Mouse (Mus musculus): Measurements from ENCODE around the gene Ahdc1. TPM values are rescaled to one million over a fixed set of nuclear protein-coding genes. Genes with fewer than 3 reads are reported as not detected.

Gene Ahdc1
- polyA plus RNA-seq, 1 experiment from 2014 or later, result 13.0 TPM

DNA sequence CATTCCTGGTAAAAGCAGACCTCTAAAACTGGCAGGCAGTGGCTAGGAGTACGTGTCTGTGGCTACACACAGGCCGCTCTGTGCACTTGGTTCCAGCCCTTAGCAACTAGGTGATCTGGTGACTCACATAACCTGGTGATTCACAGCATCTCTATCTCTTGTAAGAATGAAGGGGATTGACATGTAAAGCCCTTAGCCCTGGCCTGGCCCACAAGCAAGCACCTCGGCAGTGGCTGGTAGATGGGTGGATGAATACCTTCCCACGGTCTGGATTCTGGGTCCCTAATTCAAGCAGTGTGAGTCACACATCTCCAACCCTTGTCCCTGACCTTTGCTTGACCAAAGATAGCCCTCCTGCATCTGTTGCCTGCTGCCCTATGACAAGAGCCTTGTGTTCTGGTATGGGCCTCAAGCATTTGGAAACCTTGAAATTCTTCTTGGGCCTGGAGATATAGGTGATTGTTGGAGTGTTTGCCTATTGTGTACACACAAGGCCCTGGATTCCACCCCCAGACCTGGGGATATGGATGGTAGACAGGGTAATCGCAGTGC, 59.8 kb downstream of the Ahdc1 start:
- no peak overlapping the region for H3K4me3 ChIP-seq
- H3K4me1 ChIP-seq, result peaks cover 55% of the 10 kb centered on the region
- H3K9me3 ChIP-seq (replicated peaks), result no peaks in the 10 kb centered on the region
- WGBS, result 95% methylated on average over 5 of the region's 5 CpGs
- peaks cover 100% of the 10 kb centered on the region for H3K36me3 ChIP-seq
- no peaks in the 10 kb centered on the region for H3K27me3 ChIP-seq (ENCODE audit: low read depth, poor library complexity, severe bottlenecking)
- H3K27ac ChIP-seq, result 0 out of 2 replicates have a peak overlapping the region, but pooled peaks have one; percentile 26
- DNase-seq (ENCODE audit: low spot score), result no peak

DNA sequence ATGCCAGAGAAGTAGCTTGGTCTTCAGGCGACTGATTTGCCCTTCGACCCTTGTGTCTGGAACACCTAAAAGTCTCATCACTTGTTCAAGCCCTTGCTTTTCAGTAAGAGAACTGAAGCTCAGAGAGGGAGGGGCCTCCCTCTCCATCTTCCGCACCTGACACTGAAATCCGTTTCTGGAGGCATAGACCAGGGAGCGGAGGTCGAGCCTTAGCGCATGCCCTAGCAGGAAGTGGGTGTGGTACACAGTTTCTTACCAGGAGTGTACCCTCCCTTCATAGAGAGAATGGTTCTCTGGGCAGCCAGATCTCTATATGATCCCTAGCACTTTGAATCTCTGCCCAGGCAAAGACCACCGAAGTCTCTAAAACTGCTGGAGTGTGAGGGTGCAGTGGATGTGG, 62.1 kb downstream of the Ahdc1 start:
- Histone ChIP-seq H3K27me3 (ENCODE audit: low read depth, poor library complexity, severe bottlenecking) (no peaks in the 10 kb centered on the region), H3K4me3 (no peak overlapping the region), H3K36me3 (peaks cover 96% of the 10 kb centered on the region), H3K9me3 (replicated peaks) (no peaks in the 10 kb centered on the region), H3K4me1 (peaks cover 55% of the 10 kb centered on the region), H3K27ac (0 out of 2 replicates have a peak overlapping the region, but pooled peaks have one; percentile 71)
- DNase-seq (ENCODE audit: low spot score), result no peak
- 64% methylated on average over 8 of the region's 8 CpGs for WGBS

DNA sequence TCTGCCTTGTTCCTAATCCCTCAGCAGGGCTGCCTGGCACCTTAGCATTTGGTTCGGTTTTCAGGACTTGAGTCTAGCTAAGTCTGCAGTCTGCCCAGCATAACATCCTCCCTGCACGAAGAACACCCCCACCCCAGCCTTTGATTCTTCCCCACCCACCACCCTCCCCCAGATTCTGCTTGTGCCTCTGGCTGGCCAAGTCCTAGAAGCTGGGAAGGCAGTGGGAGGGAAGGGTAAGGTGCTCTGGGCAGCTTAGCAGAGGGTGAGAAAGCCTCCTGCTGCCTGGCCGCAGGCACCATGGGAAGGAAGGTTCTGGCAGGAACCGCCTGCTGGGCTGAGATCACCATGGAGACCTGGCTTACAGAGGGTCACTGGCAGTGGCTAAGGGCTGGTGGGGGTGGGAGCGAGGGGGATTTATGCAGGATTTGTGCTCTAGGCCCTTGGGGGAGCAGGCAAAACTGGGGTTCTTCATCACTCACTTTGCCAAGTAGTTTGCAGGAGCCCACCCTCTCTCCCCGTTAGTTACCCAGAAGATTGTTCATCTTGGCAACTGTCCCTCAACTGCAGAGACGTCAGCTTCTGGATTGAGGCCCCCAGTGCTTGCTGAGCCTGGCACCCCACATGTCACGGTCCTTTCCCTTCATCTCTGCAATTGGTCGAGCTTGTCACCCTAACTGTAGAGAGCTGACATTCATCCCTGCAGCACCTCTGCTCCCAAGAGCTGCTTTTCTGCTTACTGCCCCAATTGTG, 63.2 kb downstream of the Ahdc1 start:
- Histone ChIP-seq H3K9me3 (replicated peaks) (no peaks in the 10 kb centered on the region), H3K27ac (peak overlapping the region; percentile 71), H3K4me1 (peaks cover 60% of the 10 kb centered on the region), H3K4me3 (no peak overlapping the region; the same call in 1 of the 2 replicates), H3K36me3 (peaks cover 96% of the 10 kb centered on the region), H3K27me3 (ENCODE audit: low read depth, poor library complexity, severe bottlenecking) (no peaks in the 10 kb centered on the region)
- WGBS, result 45% methylated on average over 9 of the region's 9 CpGs
- DNase-seq (ENCODE audit: low spot score), result no peak

DNA sequence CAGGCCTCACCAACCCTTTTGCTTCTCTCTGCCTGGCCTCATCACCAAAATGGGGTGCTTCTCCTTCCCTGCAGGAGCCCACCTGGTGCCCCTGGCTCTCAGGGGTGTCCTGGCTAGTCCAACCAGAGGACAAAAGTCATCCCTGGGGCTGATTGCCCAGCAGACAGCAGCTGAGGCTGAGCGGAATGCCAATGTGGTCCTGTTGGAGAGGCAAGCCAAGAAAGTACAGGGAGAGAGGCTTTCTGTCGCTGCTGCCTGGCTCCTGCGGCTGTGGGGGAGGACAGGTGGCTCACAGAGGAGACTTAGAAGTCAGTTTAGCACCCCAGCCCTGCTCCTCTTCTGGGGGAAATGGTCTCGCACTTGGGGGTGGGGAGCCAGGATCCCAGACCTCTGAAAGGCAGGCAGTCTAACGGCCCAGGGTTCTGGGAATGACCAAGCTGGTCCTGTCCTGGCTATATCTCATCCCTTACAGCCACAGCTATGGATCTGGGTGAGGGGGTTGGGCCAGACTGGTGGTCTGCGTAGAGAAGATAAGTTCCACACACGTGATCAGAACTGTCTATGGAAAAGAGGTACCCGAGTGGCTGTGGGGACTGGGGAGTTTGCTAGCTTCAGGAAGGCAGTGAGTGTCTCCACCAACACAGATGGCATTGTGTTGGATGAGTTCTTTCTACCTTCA, 64.0 kb downstream of the Ahdc1 start:
- peak overlapping the region; percentile 71 for H3K27ac ChIP-seq
- H3K4me1 ChIP-seq, result peaks cover 65% of the 10 kb centered on the region
- H3K27me3 ChIP-seq (ENCODE audit: low read depth, poor library complexity, severe bottlenecking), result no peaks in the 10 kb centered on the region
- WGBS, result 58% methylated on average over 8 of the region's 8 CpGs
- peaks cover 96% of the 10 kb centered on the region for H3K36me3 ChIP-seq
- no peak overlapping the region for H3K4me3 ChIP-seq
- H3K9me3 ChIP-seq (replicated peaks), result no peaks in the 10 kb centered on the region
- no peak for DNase-seq (ENCODE audit: low spot score)

DNA sequence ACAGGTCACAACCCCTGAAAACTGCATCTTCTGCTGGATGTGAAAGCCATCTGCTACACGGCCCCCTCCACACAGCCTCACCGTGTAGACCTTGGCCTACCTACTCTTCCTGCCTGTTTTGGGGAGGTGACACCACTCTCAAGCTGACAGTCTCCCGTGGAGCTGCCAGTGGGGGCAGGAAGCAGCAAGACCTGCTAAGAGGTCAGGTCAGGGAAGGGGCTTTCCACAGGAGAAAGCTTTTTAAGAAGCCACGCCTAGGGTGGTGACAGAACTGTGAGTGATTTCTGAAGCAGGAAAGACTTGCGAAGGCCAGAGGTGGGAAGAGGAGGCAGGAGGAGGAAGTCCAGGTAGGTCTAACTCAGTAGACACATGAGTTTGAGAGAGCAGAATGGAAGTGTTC, 67.9 kb downstream of the Ahdc1 start:
- H3K9me3 ChIP-seq (replicated peaks), result no peaks in the 10 kb centered on the region
- H3K36me3 ChIP-seq, result peaks cover 59% of the 10 kb centered on the region
- WGBS, result 45% methylated on average over 5 of the region's 5 CpGs
- peaks cover 32% of the 10 kb centered on the region for H3K4me1 ChIP-seq
- no peak for DNase-seq (ENCODE audit: low spot score)
- H3K27ac ChIP-seq, result 0 out of 2 replicates have a peak overlapping the region, but pooled peaks have one; percentile 11
- H3K27me3 ChIP-seq (ENCODE audit: low read depth, poor library complexity, severe bottlenecking), result no peaks in the 10 kb centered on the region
- no peak overlapping the region for H3K4me3 ChIP-seq

DNA sequence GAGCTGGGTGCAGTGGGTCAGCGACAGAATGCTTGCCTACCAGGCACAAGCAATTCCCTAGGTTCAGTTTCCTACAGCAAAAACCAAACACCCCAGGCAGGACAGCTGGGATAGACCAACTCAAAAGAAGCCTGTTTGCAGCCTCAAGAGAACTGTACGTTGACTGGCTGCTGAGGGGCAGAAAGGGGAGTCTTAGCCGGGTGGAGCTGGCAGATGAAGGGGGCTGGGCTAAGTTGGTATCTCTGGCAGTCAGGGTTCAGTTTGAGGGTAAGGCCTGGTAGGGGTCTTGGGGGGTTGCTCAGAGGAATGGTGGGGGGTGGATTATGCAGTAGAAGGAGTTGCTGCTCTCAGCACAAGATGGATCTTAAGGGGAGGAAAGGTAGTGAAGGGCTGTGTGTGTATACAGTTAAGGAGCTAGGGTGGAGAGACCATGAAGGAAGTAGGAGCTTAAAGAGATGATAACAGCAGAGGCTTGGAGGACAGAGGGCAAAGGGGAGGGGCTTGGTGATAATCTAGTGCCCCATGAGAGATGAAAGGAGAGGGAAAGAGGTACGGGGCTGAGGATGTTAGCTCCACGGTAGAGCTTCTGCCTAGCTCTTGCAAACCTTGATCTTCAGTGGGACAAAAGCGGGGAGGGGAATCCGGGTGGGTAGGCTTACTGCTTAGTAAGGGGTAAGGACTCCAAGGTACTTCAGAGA, 68.5 kb downstream of the Ahdc1 start:
- Histone ChIP-seq H3K4me3 (no peak overlapping the region), H3K9me3 (replicated peaks) (no peaks in the 10 kb centered on the region), H3K36me3 (peaks cover 53% of the 10 kb centered on the region), H3K27me3 (ENCODE audit: low read depth, poor library complexity, severe bottlenecking) (no peaks in the 10 kb centered on the region), H3K4me1 (peaks cover 32% of the 10 kb centered on the region), H3K27ac (no peak overlapping the region)
- 37% methylated on average over 7 of the region's 7 CpGs for WGBS
- no peak for DNase-seq (ENCODE audit: low spot score)

DNA sequence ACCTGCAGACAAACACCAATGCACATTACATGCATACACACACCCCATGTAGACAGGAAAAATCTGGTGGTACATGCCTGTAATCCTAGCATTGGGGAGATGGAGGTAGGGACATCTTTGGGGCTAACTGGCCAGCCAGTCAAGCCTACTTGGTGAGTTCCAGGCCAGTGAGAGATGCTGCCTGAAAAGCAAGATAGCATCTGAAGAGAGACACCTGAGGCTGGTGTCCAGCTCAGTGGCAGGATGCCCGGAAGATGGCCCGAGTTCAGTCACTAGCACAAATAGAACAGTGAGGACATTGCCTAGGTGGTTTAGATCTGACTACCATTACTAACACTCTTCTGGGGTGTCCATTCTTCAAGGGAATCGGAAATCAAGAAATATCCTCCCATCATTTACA, 69.8 kb downstream of the Ahdc1 start:
- peaks cover 40% of the 10 kb centered on the region for H3K36me3 ChIP-seq
- H3K4me1 ChIP-seq, result peaks cover 38% of the 10 kb centered on the region
- H3K27me3 ChIP-seq (ENCODE audit: low read depth, poor library complexity, severe bottlenecking), result peaks cover 10% of the 10 kb centered on the region; the same call in 1 of the 2 replicates
- H3K27ac ChIP-seq, result no peak overlapping the region
- no peak for DNase-seq (ENCODE audit: low spot score)
- no peaks in the 10 kb centered on the region for H3K9me3 ChIP-seq (replicated peaks)
- no peak overlapping the region for H3K4me3 ChIP-seq
- WGBS, result 95% methylated on average over 3 of the region's 3 CpGs

DNA sequence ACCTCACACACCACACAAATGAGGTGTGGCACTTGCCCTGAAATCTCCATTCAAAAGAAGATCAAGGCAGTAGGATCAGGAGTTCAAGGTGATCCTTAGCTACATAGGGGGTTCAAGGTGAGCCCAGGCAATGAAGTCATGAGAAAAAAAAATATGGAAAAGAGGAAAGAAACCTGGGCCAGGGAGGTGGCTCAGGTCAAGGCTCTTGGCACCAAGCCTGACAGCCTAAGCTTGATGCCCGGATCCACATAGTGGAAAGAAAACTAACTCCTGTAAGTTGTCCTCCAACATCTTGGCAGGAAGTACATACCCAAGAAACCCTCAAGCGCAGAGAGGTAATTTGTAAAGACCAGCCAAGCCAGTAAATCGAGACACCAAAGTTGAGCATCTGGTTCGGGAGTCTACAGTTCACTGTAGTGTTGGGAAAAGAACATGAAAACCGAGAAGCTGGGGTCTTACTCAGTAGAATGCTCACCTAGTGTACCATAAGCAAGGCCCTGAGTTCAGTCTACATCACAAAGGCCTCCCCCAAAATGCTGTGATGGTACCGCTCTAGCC, 71.2 kb downstream of the Ahdc1 start:
- no peak overlapping the region for H3K27ac ChIP-seq
- H3K36me3 ChIP-seq, result peaks cover 27% of the 10 kb centered on the region
- H3K27me3 ChIP-seq (ENCODE audit: low read depth, poor library complexity, severe bottlenecking), result peaks cover 10% of the 10 kb centered on the region; the same call in 1 of the 2 replicates
- no peak for DNase-seq (ENCODE audit: low spot score)
- WGBS, result 91% methylated on average over 6 of the region's 6 CpGs
- no peaks in the 10 kb centered on the region for H3K9me3 ChIP-seq (replicated peaks)
- no peak overlapping the region for H3K4me3 ChIP-seq
- peaks cover 47% of the 10 kb centered on the region for H3K4me1 ChIP-seq

DNA sequence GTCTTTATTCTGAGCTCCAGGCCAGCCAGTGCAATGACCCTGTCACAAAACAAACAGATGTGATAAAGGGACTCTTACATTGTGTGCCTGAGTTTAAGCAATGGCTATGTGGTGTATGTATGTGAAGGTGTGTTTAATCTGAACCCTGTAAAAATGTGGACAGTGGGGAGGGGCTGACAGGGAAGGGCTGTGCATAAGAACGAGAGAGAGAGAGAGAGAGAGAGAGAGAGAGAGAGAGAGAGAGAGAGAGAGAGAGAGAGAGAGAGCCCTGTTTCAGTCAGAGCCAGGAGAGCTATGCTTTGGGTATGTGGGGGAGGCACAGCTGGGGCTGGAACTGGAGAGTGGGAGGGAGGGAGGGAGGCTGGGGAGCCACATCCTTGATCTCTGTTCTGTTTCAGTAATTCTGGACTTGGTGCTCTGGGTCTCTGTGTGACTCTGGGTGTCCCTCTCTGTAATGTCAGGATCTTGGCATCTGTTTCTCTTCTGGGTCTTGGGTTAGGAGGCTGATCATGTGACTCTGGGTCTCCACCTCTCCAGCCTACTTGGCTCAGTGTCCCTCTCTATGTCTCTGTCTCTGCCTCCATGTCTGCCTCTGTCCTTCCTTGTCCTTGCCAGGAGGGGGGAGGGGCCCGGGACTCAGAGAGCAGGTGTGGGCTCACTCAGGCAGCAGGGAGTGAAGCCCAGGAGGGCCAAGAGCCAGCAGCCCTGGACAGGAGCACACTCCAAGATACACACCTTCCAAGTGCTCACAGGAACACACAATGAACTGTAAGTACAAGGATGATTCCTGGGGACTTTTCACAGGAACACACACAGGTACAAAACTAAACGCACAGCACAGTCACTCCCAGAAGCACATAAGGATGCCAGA, 73.2 kb downstream of the Ahdc1 start:
- DNase-seq (ENCODE audit: low spot score), result no peak
- peaks cover 10% of the 10 kb centered on the region; the same call in 1 of the 2 replicates for H3K27me3 ChIP-seq (ENCODE audit: low read depth, poor library complexity, severe bottlenecking)
- peaks cover 49% of the 10 kb centered on the region for H3K4me1 ChIP-seq
- peak overlapping the region; percentile 78 for H3K27ac ChIP-seq
- 32% methylated on average over 3 of the region's 3 CpGs for WGBS
- H3K36me3 ChIP-seq, result peaks cover 10% of the 10 kb centered on the region
- peak overlapping the region; percentile 59; the same call in 1 of the 2 replicates for H3K4me3 ChIP-seq
- no peaks in the 10 kb centered on the region for H3K9me3 ChIP-seq (replicated peaks)

DNA sequence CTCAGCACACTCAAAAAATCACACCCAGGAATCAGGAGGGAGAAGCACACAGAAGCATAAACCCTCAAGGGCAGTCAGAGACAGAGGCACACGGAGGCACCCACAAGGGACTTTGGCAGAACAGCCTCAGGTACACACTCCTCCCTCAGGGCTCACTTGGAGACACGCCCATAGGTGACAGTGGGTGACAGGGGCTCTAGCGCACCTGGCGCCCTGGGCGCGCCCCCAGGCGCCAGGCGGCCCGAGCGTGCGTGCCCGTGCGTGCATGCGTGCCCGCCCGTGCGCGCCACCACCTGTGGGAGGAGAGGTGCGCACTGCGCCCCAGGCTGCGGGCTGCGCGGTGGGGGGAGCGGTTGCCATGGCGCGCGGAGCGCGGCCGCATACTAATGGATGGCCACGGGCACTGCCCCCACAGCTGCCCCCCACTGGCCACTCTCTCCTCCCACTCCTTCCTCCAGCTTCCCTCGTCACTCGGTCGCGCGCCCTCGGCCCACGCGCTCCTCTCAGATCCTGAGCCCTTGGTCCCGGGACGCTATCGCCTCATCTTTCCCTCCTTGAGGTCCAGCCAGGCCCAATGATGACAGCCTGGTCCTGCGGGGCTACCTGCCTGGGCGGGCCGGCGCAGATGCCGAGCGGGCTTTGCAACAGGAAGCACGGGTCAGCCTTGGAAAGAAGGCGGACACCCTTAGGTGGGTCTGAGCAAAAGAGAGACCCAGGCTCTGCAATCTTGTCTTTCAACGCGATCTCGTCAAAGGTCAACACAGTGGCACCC, 74.1 kb downstream of the Ahdc1 start:
- H3K36me3 ChIP-seq, result peaks cover under 1% of the 10 kb centered on the region; the same call in 1 of the 2 replicates
- H3K27me3 ChIP-seq (ENCODE audit: low read depth, poor library complexity, severe bottlenecking), result peaks cover 10% of the 10 kb centered on the region; the same call in 1 of the 2 replicates
- peaks cover 53% of the 10 kb centered on the region for H3K4me1 ChIP-seq
- H3K4me3 ChIP-seq, result peak overlapping the region; percentile 59
- 1% methylated on average over 53 of the region's 53 CpGs for WGBS
- DNase-seq (ENCODE audit: low spot score), result peak; percentile 68
- peak overlapping the region; percentile 78 for H3K27ac ChIP-seq
- H3K9me3 ChIP-seq (replicated peaks), result no peaks in the 10 kb centered on the region

DNA sequence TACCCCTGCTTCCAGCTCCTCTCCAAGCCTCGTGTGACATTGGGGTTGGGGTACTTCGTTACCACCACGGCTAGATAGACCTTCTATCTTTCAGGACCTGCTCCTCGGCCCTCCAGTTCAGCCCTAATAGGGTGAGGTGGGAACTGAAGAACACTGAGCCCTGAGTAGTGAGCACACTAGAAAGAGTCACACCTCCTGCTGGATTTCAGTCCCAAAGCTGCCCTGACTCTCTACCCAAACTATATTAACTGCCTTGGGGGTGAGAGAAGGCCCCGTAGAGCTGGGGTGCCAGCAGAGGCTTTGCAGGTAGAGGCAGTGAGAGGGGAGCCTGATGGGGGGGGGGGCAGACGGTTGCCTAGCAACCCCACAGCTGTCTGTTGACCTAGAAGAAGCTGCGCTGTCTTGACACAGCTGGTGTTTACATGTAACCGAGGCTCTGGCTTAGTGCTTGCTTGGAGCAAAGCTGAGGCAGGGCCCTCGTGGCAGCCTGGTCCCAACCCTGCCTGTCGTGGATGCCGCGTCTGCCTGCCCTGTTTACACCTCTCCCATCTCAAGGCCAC, 74.8 kb downstream of the Ahdc1 start:
- Histone ChIP-seq H3K36me3 (no peaks in the 10 kb centered on the region), H3K4me3 (peak overlapping the region; percentile 59), H3K27me3 (ENCODE audit: low read depth, poor library complexity, severe bottlenecking) (peaks cover 10% of the 10 kb centered on the region; the same call in 1 of the 2 replicates), H3K4me1 (peaks cover 60% of the 10 kb centered on the region), H3K27ac (peak overlapping the region; percentile 78), H3K9me3 (replicated peaks) (no peaks in the 10 kb centered on the region)
- DNase-seq (ENCODE audit: low spot score), result no peak
- 11% methylated on average over 12 of the region's 12 CpGs for WGBS
